Mouse (Mus musculus) MEL (cell line): ENCODE data around the gene Sfxn1.

Experiments
- CHD2 ChIP-seq: IDR thresholded peaks from 2 replicates; pipeline ENCODE4 v1.6.1; 2011; ENCODE audit warnings: low read length, improper control_type of control experiment
- MAZ ChIP-seq: IDR thresholded peaks from 2 replicates; pipeline ENCODE4 v1.6.1; 2012; ENCODE audit warnings: low read depth, mild to moderate bottlenecking, inconsistent platforms, low read length, improper control_type of control experiment
- MYC ChIP-seq: IDR thresholded peaks from 2 replicates; pipeline ENCODE4 v1.6.1; 2011; ENCODE audit warnings: low read depth, mild to moderate bottlenecking, low read length, improper control_type of control experiment, moderate library complexity
- POLR2A ChIP-seq, 2 experiments: IDR thresholded peaks; 2 replicates each; pipeline ENCODE4 v1.6.1; 2011 to 2012; ENCODE audit warnings: low read length in 2 of 2, mild to moderate bottlenecking in 2 of 2, control low read depth in 1 of 2, improper control_type of control experiment in 1 of 2, low read depth in 1 of 2, moderate library complexity in 1 of 2; ENCODE audit not compliant: control insufficient read depth in 1 of 2, insufficient read depth in 1 of 2, poor library complexity in 1 of 2
- TAL1 ChIP-seq: IDR thresholded peaks from 2 replicates; pipeline ENCODE4 v1.6.1; 2012; ENCODE audit warnings: mild to moderate bottlenecking, inconsistent platforms, low read length, moderate library complexity, mixed read lengths

DNA sequence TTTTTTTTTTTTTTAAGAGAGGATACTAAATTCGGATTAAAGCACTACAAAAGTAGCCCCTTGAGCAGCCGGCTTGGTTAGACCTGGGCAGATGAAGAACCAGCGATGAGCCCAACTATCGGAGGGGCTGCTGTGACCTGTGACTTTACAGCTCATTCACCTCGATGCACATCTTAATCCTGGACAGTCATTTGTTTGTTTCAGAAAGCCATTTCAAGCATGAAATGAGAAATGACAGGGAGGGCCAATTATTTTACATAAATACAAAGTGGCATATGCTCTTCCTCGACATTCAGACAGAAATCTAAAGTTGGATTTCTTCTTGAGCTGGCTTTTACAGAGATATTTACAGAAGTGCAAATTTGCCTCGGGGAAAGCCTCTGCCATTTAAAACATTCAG is 20.0 kb upstream of the Sfxn1 start:
- TF ChIP-seq MYC (no peak), TAL1 (no peak), POLR2A (IDR thresholded peaks at IDR 0.05; ENCODE audit: control insufficient read depth in 1 of 2, insufficient read depth in 1 of 2, low read depth in 1 of 2, low read length in 2 of 2, poor library complexity in 1 of 2) (no peak), MAZ (no peak), CHD2 (no peak)
